Mouse (Mus musculus) cerebellum, postnatal 25 days (tissue): Measurements from ENCODE around the gene Mss51.

Experiments
- DNase-seq, 2 experiments: peaks; one replicate each; pipeline ENCODE4 v3.0.0; 2021; ENCODE audit warnings: mixed read lengths in 2 of 2

The Mss51 gene

GRCm38 (mm10) chr14:20496603-20497002 lies at the start of gene Mss51:
Mss51 (minus strand) TSS chr14:20496901.
- no peak for DNase-seq

GRCm38 (mm10) chr14:20546415-20546814 lies 49.7 kb upstream of the Mss51 start, which contains the start of gene Ppp3cb:
Ppp3cb (minus strand) TSS chr14:20546573.
- peak; percentile 85 to 89 for DNase-seq

- peak; percentile 84 to 88 for DNase-seq
Observed at GRCm38 (mm10) chr14:20545529-20546331, 49.0 kb upstream of the Mss51 start.

GRCm38 (mm10) chr14:20544467-20545411 lies 48.0 kb upstream of the Mss51 start:
- peak in 1 of 2 experiments; percentile 11 for DNase-seq

- DNase-seq = no peak
Observed at GRCm38 (mm10) chr14:20529643-20530042, 32.9 kb upstream of the Mss51 start.

DNA sequence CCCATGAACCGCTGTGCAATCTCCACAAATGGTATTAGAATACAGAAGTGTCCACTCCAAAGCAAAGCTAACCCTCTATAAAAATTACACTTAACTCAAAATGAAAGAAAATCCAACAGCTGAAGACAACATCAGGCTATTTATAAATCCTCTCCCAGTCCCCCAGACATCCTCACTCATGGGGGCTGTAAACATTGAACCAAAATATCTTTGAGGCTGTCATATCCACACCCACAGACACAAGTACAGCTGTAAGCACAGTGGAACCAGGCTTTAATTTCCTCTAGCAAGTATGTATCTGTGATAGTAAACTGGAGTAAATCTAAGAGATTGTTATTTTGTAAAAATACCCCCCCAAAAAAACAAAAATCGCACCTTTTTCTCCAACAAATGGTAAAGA lies 23.5 kb upstream of the Mss51 start:
- no peak for DNase-seq

GRCm38 (mm10) chr14:20508424-20508823 lies 11.7 kb upstream of the Mss51 start:
- no peak for DNase-seq

DNA sequence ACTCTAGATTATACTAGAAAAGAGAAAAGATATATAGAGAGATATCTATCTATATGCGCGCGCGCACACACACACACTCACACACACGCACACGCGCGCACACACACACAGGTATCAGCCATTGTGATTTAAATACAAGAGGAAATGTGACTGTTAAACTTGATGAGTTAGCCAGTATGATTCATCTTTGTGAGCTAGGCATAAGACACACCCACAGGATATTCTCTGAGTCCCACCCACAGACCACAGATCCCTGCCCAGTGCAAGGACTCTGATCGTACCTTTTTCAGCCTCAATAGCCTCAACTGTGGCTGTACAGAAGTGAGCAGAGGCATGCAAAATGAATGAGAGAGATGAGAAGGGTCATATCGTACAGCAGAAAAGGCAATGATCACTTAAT lies 6.3 kb upstream of the Mss51 start:
- no peak for DNase-seq

- peak; percentile 46 to 67 for DNase-seq
Observed at GRCm38 (mm10) chr14:20499982-20500381, 3.3 kb upstream of the Mss51 start.

- DNase-seq = no peak
Observed at GRCm38 (mm10) chr14:20486031-20486430, 10.7 kb downstream of the Mss51 start.

GRCm38 (mm10) chr14:20482051-20482751 lies 14.5 kb downstream of the Mss51 start:
- no peak for DNase-seq

DNA sequence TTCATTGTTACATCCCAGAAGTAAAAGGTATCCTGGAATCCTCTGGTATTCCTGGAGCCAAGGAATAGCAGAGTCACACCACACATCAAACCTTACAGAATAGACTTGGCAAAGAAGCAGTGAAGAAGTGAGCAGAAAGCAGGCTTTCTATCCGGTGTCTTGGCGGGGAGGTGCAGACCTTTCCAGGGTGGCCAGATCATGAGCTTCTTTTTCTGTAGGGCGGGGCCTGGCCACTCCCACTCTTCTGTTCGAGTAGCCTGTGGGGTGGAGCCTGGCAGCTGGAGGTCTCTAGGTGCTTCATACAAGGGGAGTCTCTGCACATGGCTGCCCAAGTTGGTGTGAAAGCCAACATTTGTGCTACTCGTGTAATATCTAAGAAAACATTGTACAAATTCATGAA lies 15.5 kb downstream of the Mss51 start:
- peak in 1 of 2 experiments; percentile 27 for DNase-seq

DNA sequence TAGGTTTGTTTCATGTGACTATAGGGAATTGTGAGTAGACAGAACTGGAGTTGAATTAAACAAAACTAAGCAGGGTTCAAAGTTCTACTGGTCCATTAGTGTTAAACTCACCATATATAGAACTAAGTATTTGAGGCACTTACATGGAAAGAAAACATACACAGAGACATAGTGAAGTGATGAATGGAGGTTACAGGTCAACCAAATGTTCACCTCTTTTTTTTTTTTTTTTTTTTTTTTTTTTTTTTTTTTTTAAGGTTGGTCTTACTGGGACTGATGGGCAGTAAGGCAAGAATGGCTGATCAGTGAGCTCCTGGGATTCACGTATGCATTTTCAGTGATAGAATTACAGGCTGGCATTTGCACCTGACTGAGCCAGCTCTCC lies 16.5 kb downstream of the Mss51 start:
- no peak for DNase-seq

DNA sequence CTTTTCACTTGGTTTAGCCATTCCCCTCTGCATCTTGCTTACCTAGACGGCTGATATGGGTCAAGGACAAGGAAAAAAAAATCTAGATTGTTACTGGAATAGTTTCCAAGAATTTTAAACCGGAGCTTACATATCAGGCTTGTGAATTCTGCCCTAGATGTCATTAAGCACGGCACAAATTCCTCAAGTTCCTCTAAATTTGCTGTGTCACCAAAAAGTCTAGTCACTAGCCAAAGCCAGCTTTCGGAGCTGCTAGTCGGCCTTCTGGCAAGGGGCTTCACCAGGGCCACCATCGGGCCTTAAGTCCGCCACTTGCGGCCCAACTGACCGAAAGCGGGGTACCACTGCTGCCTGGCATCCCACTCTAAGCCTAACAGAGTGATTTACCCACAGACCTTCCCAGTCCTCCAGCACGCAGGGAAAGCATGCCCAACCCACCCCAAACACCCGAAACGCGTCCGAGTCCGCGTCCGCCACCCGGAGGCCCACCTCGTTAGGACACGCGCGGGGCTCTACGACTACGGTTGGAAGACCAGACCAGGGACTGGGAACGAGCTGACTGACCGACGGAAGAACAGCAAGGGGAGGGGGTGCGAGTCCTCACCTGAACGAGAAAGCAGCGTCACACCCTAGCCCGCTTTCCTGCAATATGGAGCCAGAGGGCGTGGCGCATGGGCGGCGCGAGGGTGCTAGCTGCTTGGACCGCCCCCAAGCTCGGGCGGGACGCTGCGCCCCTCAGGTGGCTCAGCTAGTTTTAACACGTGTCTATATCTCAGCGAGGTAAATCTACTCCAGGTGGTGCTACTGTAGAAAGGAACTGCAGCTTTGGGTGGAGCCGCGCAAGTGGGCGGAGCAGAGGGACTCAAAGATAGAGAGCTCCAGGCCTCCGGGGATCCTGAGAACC lies 17.2 kb downstream of the Mss51 start, which contains the start of gene Anxa7:
Gene Anxa7 (minus strand): TSS at position 843 of the 904 bp plus-strand sequence.
- peak; percentile 78 to 81 for DNase-seq

- no peak for DNase-seq
Observed at GRCm38 (mm10) chr14:20478801-20479200, 17.9 kb downstream of the Mss51 start.

GRCm38 (mm10) chr14:20478385-20478784 lies 18.3 kb downstream of the Mss51 start:
- DNase-seq = no peak

DNA sequence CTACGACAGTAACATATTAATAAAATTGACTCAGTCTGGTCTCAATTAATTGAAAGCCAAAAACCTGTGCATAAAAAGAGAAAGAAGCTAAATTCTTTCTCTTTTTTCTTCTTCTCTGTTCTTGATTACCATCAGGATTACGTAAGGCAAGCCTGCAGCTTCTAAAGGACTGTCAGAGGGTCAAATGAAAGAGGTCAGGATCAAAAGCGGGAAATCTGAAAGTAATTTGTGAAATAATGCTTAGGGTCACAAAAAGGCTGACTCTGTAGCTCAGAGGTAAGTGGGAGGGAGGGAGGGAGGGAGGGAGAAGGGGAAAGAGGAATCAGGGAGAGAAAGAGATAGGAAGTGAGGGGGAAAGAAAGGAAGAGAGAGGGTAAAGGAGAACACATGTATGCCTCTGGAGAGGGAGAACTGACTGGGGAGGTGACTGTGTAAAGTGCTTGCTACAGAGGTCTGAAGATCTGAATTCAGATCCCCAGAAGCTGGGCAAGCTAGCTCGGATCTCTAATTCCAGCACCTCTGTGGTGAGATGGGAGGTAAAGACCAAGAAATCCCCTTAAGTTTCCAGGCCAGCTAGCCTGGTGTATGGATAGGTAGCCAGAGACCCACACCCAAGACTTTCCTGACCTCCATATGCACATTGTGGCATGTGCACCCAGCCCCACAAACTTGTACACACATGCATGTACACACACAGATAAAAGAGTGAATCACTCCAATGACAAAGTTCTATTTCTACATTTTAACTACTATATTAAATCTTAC lies 19.3 kb downstream of the Mss51 start:
- DNase-seq = no peak

GRCm38 (mm10) chr14:20460216-20460615 lies 36.5 kb downstream of the Mss51 start:
- no peak for DNase-seq

DNA sequence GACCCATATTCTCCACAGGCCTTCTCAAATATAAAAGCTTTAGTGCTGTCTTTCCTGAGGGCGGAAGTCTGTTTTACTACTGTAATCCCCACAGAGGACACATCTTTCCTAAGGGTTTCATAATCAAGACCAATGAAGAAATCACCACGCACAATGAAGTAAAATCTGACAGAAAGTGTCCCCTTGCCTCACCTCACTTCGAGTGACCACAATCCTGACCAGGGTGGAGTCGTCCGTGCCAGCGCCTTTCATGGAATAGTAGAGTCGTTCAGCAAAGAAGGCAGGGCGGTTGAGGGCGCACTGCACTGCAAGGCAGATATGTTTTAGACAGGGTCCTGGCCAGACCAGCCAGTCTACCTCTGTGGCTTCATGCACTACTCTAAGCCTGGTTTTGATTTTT lies 38.3 kb downstream of the Mss51 start:
- no peak for DNase-seq

- no peak for DNase-seq
Observed at GRCm38 (mm10) chr14:20452929-20453328, 43.8 kb downstream of the Mss51 start.

DNA sequence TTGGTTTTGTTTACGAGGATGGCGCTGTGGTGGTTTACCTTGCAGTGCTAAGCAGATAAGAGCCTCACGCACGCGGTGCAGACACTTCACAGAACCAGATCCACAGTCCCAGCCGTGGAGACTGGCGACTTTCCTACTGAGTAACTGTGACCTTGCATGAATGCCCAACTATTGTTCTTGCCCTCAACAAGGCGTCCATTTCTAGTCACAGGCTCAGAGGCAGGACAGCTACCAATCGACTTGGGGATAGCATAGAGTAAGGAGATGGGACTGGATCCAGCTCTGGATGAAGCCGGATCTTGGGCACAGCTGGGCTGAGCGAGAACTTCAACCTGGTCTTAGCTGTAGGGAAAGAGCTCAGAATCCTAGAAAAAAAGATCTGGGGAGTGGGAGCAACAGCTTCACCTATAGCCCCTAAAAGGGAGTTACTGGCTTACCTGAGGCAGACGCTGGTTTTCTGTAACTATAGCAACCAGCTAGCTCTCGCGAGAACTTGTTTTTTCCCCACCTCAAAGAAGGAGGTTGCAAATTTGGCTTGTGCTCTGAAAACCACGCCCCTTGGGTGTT lies 44.9 kb downstream of the Mss51 start, which contains the start of gene Cfap70:
Gene Cfap70 (minus strand): TSS at position 462 of the 567 bp plus-strand sequence.
- DNase-seq = peak; percentile 29 to 55
